Mouse (Mus musculus) bone marrow macrophage, adult 2 months (primary cell): ENCODE results near the gene Pacrg.

Source experiments
- CTCF ChIP-seq: IDR thresholded peaks from 2 replicates; pipeline ENCODE4 v1.5.1; 2012; ENCODE audit warnings: low read depth, mild to moderate bottlenecking, low read length, moderate library complexity
- POLR2A ChIP-seq: IDR thresholded peaks from 2 replicates; pipeline ENCODE4 v1.6.1; 2012; ENCODE audit warnings: mild to moderate bottlenecking, low read depth, low read length, borderline replicate concordance

GRCm38 (mm10) chr17:10677098-10677497 is 163.0 kb downstream of the Pacrg start:
- TF ChIP-seq CTCF (no peak), POLR2A (no peak)
